Mouse (Mus musculus) hindbrain, embryonic 14.5 days (tissue): Measurements from ENCODE around the gene Nme7. TPM values are rescaled to one million over a fixed set of nuclear protein-coding genes. Genes with fewer than 3 reads are reported as not detected.
A peak's percentile ranks its signal among the peaks of the same experiment; 100 is the strongest.

Source experiments
- ATAC-seq: fragments of 200-750 bp; cut with Nextera tagmentation; 2 replicates; pipeline ENCODE4 v1.8.0; 2017; ENCODE audit warnings: moderate number of reproducible peaks, mild to moderate bottlenecking, moderate TSS enrichment, moderate library complexity; ENCODE audit not compliant: low FRiP score
- DNase-seq: peaks from one replicate; pipeline ENCODE4 v3.0.0-alpha.2; 2015; ENCODE audit warnings: low spot score
- H3K27ac ChIP-seq: fragments of 300-500 bp; sonication (generic); 2 replicates; pipeline ENCODE4 v1.5.1; 2014; ENCODE audit warnings: mild to moderate bottlenecking, moderate library complexity
- H3K27me3 ChIP-seq: fragments of 300-500 bp; sonication (generic); 2 replicates; pipeline ENCODE4 v1.6.1; 2014; ENCODE audit warnings: mild to moderate bottlenecking, low read length, mixed read lengths; ENCODE audit not compliant: control insufficient read depth, insufficient read depth
- H3K36me3 ChIP-seq: fragments of 300-500 bp; sonication (generic); replicated peaks from 2 replicates; pipeline ENCODE4 v1.6.1; 2014; ENCODE audit not compliant: control insufficient read depth, insufficient read depth
- H3K4me1 ChIP-seq: fragments of 300-500 bp; sonication (generic); replicated peaks from 2 replicates; pipeline ENCODE4 v1.6.1; 2014; ENCODE audit warnings: antibody characterized with exemption, low read length, mixed read lengths; ENCODE audit not compliant: control insufficient read depth, insufficient read depth
- H3K4me2 ChIP-seq: fragments of 300-500 bp; sonication (generic); replicated peaks from 2 replicates; pipeline ENCODE4 v1.6.1; 2014; ENCODE audit warnings: mild to moderate bottlenecking, moderate library complexity
- H3K4me3 ChIP-seq: fragments of 300-500 bp; sonication (generic); replicated peaks from 2 replicates; pipeline ENCODE4 v1.5.1; 2014; ENCODE audit warnings: mild to moderate bottlenecking, low read length
- H3K9ac ChIP-seq: fragments of 300-500 bp; sonication (generic); 2 replicates; pipeline ENCODE4 v1.6.1; 2014
- H3K9me3 ChIP-seq: fragments of 300-500 bp; sonication (generic); 2 replicates; pipeline ENCODE4 v1.6.1; 2016; ENCODE audit warnings: low read length; ENCODE audit not compliant: control insufficient read depth
- WGBS: fragments of 180-500 bp; shearing (Covaris S2); extraction: QIAGEN DNeasy Blood & Tissue Kit; methylation state at CpG from one replicate; pipeline ENCODE4 v1.1.7; 2014; 5-methylcytosine and 5-hydroxymethylcytosine counted together
- polyA plus RNA-seq: library from polyadenylated mRNA; unstranded; fragments of >200 nt; fragmentation: Nextera tagmentation; extraction: Ambion mirVana; gene quantifications from 2 replicates; pipeline ENCODE4 v1.2.1, GENCODE M21; 2014

The Nme7 gene
- polyA plus RNA-seq, 1 experiment from 2014 or later = 25.8 TPM

DNA sequence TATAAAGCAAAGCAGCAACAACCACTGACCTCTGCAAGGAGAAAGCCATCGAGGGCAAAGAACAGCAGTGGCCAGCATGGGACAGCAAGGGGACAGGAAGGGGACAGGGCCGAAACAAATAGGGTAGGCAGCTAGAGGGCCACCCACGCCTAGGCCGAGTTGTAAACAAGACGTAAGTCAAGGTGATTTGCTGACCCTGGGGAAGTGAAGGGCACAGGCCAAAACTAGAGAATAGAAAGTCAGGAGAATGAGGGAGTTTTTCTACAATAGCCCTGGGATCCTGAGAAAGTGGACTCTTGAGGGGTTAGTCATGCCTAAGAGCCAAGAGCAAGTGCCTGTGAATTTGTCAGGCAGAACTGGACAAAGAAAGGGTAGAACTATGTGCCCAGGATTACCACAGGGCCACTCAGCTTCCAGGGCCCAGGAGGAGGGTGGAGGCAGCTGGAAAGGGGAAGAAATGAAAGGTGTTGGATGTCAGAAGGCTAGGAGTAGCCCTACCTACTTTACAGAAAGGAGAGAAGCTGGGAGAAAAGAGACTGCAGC lies 141.8 kb downstream of the Nme7 start:
- Histone ChIP-seq H3K4me2 (no peak overlapping the region), H3K36me3 (peaks cover 82% of the 10 kb centered on the region), H3K4me1 (no peaks in the 10 kb centered on the region), H3K27me3 (no peaks in the 10 kb centered on the region), H3K9ac (no peak overlapping the region), H3K9me3 (no peaks in the 10 kb centered on the region), H3K4me3 (no peak overlapping the region), H3K27ac (no peak overlapping the region)
- WGBS = 83% methylated on average over 5 of the region's 5 CpGs
- no peak for ATAC-seq
- DNase-seq = no peak

DNA sequence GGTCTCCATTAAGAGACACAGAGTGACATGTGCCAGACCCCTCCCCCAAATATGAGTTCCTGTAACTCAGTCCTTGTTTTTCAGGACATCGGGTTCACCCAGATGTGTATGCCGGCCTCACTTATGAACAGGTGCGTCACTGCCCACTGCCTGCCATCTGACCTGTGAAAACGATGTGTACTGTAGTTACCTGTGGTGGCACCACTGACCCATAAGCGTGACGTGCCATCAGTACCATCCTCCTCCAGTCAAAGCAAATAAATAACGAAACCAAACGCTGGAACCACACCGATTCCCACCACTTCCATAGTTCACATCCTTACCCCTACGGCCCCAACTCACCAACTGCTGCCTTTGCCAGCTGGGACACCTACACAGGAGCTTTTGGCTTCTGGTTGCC lies 142.6 kb downstream of the Nme7 start:
- Histone ChIP-seq H3K4me2 (no peak overlapping the region), H3K9me3 (no peaks in the 10 kb centered on the region), H3K27ac (no peak overlapping the region), H3K4me1 (no peaks in the 10 kb centered on the region), H3K27me3 (no peaks in the 10 kb centered on the region), H3K4me3 (no peak overlapping the region), H3K36me3 (peaks cover 82% of the 10 kb centered on the region), H3K9ac (no peak overlapping the region)
- ATAC-seq (no peak), DNase-seq (no peak)
- 96% methylated on average over 10 of the region's 10 CpGs for WGBS

DNA sequence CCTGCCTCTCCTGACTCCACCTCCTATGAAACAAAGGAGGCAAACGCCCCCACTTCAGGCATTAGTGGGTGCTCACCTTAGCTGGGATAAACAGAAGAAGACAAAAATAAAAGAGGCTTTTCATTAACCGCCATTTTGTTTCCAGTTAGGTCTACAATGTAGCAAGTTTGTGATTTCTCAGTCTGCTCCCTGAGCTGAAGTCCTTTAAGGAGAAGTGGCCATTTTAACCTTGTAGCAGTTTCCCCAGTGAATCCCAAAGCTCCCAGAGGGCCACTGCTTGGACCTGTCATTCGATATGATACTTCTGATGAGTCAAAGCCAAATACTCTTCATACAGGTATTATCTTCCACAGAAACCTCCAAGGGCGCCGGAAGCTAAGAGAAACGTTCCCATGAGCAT lies 143.6 kb downstream of the Nme7 start:
- no peaks in the 10 kb centered on the region for H3K9me3 ChIP-seq
- H3K4me2 ChIP-seq = no peak overlapping the region
- H3K27ac ChIP-seq = no peak overlapping the region
- no peak overlapping the region for H3K9ac ChIP-seq
- WGBS = 92% methylated on average over 6 of the region's 6 CpGs
- DNase-seq (no peak), ATAC-seq (no peak)
- peaks cover 82% of the 10 kb centered on the region for H3K36me3 ChIP-seq
- H3K27me3 ChIP-seq = no peaks in the 10 kb centered on the region
- H3K4me1 ChIP-seq = no peaks in the 10 kb centered on the region
- H3K4me3 ChIP-seq = no peak overlapping the region

DNA sequence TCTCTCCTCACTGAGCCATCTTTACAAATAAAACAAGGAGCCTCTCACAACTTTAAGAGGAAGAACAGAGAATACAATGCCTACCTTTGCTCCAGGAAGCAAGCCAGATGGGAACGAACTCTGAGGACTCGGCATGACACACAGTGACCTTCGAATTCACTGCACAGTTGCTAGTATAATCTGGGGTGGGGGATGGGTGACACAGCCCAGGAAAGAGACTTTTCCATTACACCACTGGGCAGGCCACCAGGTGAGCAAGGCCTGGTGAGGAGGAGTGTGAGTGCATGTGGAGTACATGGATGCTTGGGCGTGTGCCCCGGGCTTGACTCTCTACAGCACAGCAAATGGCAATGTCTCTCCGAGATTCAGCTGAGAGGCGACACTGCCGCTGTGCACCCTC lies 145.7 kb downstream of the Nme7 start:
- Histone ChIP-seq H3K4me1 (peaks cover 10% of the 10 kb centered on the region; the same call in 1 of the 2 replicates), H3K27me3 (no peaks in the 10 kb centered on the region), H3K4me3 (no peak overlapping the region), H3K9me3 (no peaks in the 10 kb centered on the region), H3K9ac (no peak overlapping the region), H3K36me3 (peaks cover 75% of the 10 kb centered on the region), H3K27ac (no peak overlapping the region), H3K4me2 (no peak overlapping the region)
- 90% methylated on average over 8 of the region's 8 CpGs for WGBS
- no peak for ATAC-seq
- DNase-seq = no peak

DNA sequence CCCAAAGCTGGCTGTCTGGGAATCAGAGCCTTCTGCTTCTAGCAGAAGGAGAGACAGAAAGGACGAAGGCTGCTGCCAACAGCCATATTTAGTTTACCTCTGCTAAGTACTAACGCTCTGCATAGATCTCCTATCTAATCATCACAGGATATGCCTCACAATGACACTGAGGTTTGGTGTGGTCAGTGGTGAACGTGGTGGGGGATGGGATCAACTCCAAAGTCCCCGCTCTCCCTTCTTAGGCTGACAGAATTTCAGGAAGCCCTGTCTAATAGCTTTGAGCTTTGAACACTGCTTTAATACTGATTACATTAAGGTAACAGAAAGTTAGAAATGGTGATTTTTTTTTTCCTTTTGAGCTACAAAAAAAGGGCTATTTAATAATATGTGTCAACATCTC lies 146.3 kb downstream of the Nme7 start:
- Histone ChIP-seq H3K4me1 (peaks cover 11% of the 10 kb centered on the region; the same call in 1 of the 2 replicates), H3K4me2 (no peak overlapping the region), H3K27me3 (no peaks in the 10 kb centered on the region), H3K27ac (no peak overlapping the region), H3K9me3 (no peaks in the 10 kb centered on the region), H3K9ac (no peak overlapping the region), H3K4me3 (no peak overlapping the region), H3K36me3 (peaks cover 71% of the 10 kb centered on the region)
- ATAC-seq = no peak
- no peak for DNase-seq
- 89% methylated on average over 4 of the region's 4 CpGs for WGBS

DNA sequence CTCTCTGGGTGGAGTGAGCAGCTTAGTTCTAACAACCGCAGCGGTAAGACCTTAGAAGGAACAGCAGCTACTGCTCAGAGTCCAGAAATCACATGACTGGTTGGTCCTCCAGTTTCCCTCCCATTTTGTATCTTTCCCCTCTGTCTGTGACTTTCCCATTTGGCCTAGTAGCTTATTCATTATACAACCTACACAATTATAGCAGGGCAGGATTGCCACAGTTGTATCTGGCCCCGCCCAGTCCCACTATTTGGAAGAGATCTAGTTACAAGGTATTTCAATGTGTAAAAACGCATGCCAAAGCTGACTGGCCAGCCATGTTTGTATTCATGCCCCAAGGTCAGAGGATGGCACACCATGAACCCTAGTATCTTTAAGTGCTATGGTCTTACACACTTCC lies 146.7 kb downstream of the Nme7 start:
- ATAC-seq (no peak), DNase-seq (no peak)
- no peaks in the 10 kb centered on the region for H3K27me3 ChIP-seq
- no peak overlapping the region for H3K27ac ChIP-seq
- no peak overlapping the region for H3K4me2 ChIP-seq
- H3K4me1 ChIP-seq = peaks cover 12% of the 10 kb centered on the region; the same call in 1 of the 2 replicates
- peaks cover 67% of the 10 kb centered on the region for H3K36me3 ChIP-seq
- 90% methylated on average over 4 of the region's 4 CpGs for WGBS
- H3K9me3 ChIP-seq = no peaks in the 10 kb centered on the region
- no peak overlapping the region for H3K9ac ChIP-seq
- no peak overlapping the region for H3K4me3 ChIP-seq

DNA sequence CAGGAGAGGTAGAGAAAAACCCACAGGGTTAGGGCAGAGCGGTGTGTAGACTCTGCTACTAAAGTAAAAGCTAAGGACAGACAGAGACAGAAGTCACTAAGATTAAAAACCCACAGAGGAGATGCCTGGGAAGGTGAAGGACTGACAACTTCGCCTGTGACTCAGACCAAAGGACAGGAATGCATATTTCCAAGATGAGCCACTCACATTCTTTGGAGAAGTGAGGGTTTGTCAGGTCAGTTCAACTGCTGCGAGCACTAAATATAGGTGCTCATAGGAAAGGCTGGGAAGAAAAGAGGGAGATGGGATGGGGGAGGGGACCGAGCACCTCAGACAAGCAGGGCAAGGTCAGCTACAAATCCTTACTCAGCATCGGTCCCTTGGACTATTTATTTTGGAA lies 147.4 kb downstream of the Nme7 start:
- Histone ChIP-seq H3K4me1 (peaks cover 19% of the 10 kb centered on the region; the same call in 1 of the 2 replicates), H3K27me3 (no peaks in the 10 kb centered on the region), H3K4me2 (no peak overlapping the region), H3K36me3 (peaks cover 67% of the 10 kb centered on the region), H3K9me3 (no peaks in the 10 kb centered on the region), H3K4me3 (no peak overlapping the region), H3K9ac (no peak overlapping the region), H3K27ac (no peak overlapping the region)
- ATAC-seq (no peak), DNase-seq (no peak)
- 94% methylated on average over 5 of the region's 5 CpGs for WGBS

DNA sequence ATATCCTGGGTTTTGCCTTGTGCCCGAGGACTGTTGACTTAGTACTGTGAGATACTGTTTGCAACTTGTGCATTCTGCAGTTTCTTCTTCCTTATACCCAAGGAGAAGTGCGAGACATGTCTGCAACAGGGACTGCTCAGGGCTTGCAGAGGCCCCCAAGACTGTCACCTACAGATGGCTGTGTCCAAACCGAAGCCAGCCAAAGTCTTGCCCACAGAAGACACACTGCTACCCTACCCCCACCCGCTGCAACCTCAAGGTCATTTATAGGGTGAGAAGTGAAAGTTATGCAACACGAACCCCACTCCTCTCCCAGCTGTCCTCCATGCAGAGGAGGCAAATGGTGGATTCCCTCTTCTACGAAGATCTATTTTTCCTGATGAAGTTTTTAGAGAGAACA lies 148.7 kb downstream of the Nme7 start:
- Histone ChIP-seq H3K4me3 (no peak overlapping the region), H3K27me3 (no peaks in the 10 kb centered on the region), H3K27ac (no peak overlapping the region), H3K36me3 (peaks cover 60% of the 10 kb centered on the region), H3K9me3 (no peaks in the 10 kb centered on the region), H3K4me1 (peaks cover 23% of the 10 kb centered on the region; the same call in 1 of the 2 replicates), H3K4me2 (no peak overlapping the region), H3K9ac (no peak overlapping the region)
- no peak for ATAC-seq
- 97% methylated on average over 6 of the region's 6 CpGs for WGBS
- no peak for DNase-seq

DNA sequence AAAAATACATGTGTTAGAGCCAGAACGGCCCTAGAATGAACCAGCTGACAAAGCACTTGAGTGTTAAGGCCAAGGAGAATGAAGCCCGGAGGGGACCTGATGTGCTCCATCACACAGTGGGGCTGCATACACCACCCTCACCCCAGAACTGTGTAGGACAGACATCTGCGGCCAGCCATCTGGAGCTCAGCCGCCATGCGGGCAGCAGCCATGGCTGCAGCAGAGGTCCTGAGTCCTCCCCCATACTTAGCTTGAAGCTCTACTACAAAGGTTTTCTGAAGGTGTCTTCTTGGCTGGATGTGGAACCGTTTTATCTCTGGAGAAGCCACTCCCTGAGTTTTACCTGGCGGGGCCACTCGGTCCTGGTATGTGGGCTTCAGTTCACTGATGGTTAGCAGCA lies 149.2 kb downstream of the Nme7 start:
- H3K27ac ChIP-seq = no peak overlapping the region
- H3K4me1 ChIP-seq = peaks cover 23% of the 10 kb centered on the region; the same call in 1 of the 2 replicates
- no peak overlapping the region for H3K9ac ChIP-seq
- peaks cover 55% of the 10 kb centered on the region for H3K36me3 ChIP-seq
- no peaks in the 10 kb centered on the region for H3K9me3 ChIP-seq
- no peak overlapping the region for H3K4me2 ChIP-seq
- H3K27me3 ChIP-seq = no peaks in the 10 kb centered on the region
- WGBS = 97% methylated on average over 8 of the region's 8 CpGs
- DNase-seq (no peak), ATAC-seq (no peak)
- no peak overlapping the region for H3K4me3 ChIP-seq

DNA sequence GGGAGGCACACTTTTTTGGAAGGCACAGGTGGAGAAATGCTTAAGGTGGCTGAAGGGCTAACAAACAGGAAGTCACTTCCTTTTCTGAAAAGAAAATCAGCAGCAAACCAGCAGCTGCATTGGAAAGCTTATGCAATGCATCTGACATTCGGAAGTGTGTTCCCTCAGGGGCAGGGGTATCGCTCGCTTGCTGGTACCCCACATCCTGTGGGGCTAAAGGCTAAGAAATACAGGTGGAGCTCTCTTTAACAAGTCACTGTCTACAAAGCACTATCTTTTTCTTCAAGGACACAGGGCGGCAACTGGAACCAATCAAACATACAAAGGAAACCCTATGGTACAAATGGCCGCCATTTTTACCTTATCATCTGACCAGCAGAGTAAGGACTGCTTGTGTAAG lies 149.8 kb downstream of the Nme7 start:
- H3K4me3 ChIP-seq = peak overlapping the region; percentile 87; the same call in 1 of the 2 replicates

More for the DNA sequence above, 149.8 kb downstream of the Nme7 start:
- no peak for DNase-seq
- Histone ChIP-seq H3K4me1 (peaks cover 23% of the 10 kb centered on the region), H3K9ac (0 out of 2 replicates have a peak overlapping the region, but pooled peaks have one; percentile 58), H3K27ac (no peak overlapping the region), H3K36me3 (peaks cover 49% of the 10 kb centered on the region), H3K9me3 (no peaks in the 10 kb centered on the region), H3K4me2 (peak overlapping the region; percentile 82), H3K27me3 (no peaks in the 10 kb centered on the region)
- WGBS = 89% methylated on average over 5 of the region's 5 CpGs
- ATAC-seq = no peak
